Mouse (Mus musculus) forebrain, embryonic 13.5 days (tissue): ENCODE measurements around the gene Atp11b. TPM values are rescaled to one million over a fixed set of nuclear protein-coding genes. Genes with fewer than 3 reads are reported as not detected.

Experiments
- ATAC-seq: fragments of 200-750 bp; cut with Nextera tagmentation; 2 replicates; pipeline ENCODE4 v1.8.0; 2017
- H3K27ac ChIP-seq: fragments of 300-500 bp; sonication (generic); 2 replicates; pipeline ENCODE4 v1.5.1; 2015; ENCODE audit warnings: inconsistent platforms, mild to moderate bottlenecking, moderate library complexity
- H3K27me3 ChIP-seq: fragments of 300-500 bp; sonication (generic); 2 replicates; pipeline ENCODE4 v1.6.1; 2015; ENCODE audit warnings: mild to moderate bottlenecking, inconsistent platforms
- H3K36me3 ChIP-seq: fragments of 300-500 bp; sonication (generic); 2 replicates; pipeline ENCODE4 v1.6.1; 2015; ENCODE audit warnings: mild to moderate bottlenecking, inconsistent platforms; ENCODE audit not compliant: poor library complexity, severe bottlenecking
- H3K4me1 ChIP-seq: fragments of 300-500 bp; sonication (generic); 2 replicates; pipeline ENCODE4 v1.6.1; 2015; ENCODE audit warnings: inconsistent platforms
- H3K4me2 ChIP-seq: fragments of 300-500 bp; sonication (generic); 2 replicates; pipeline ENCODE4 v1.6.1; 2015; ENCODE audit warnings: inconsistent platforms, mild to moderate bottlenecking, moderate library complexity
- H3K4me3 ChIP-seq: fragments of 300-500 bp; sonication (generic); 2 replicates; pipeline ENCODE4 v1.5.1; 2015; ENCODE audit warnings: mild to moderate bottlenecking, inconsistent platforms
- H3K9ac ChIP-seq: fragments of 300-500 bp; sonication (generic); 2 replicates; pipeline ENCODE4 v1.6.1; 2015; ENCODE audit warnings: mild to moderate bottlenecking, inconsistent platforms
- H3K9me3 ChIP-seq: fragments of 300-500 bp; sonication (generic); replicated peaks from 2 replicates; pipeline ENCODE4 v1.6.1; 2016; ENCODE audit warnings: inconsistent platforms
- WGBS: fragments of 180-500 bp; shearing (Covaris S2); methylation state at CpG from one replicate; pipeline ENCODE4 v1.1.7; 2015; 5-methylcytosine and 5-hydroxymethylcytosine counted together
- polyA plus RNA-seq: library from polyadenylated mRNA; unstranded; fragments of >200 nt; fragmentation: Nextera tagmentation; extraction: Ambion mirVana; gene quantifications from 2 replicates; pipeline ENCODE4 v1.2.1, GENCODE M21; 2015

Gene Atp11b
- polyA plus RNA-seq, 1 experiment from 2014 or later, result 20.4 TPM

DNA sequence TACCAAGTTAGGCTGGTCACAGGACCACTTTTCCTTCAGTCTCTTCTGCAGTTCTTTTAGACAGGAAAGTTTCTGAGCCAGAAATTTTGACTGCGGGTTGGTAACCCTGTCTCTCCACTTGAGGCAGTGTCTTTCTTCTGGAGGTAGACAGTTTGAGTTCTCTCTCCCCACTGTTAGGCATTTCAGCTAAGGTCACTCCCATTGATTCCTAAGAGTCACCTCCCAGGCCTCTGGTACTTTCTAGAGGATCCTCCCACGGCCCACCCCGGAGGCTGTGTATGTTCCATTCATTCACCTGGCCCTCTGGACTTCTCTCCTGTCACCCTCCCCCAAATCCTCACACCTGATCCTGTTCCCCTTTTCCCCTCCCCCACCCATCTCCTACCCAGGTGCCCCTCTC lies 68.1 kb downstream of the Atp11b start:
- Histone ChIP-seq H3K36me3 (peaks cover 19% of the 10 kb centered on the region), H3K4me3 (no peak overlapping the region), H3K4me2 (no peak overlapping the region), H3K9me3 (no peaks in the 10 kb centered on the region), H3K9ac (no peak overlapping the region), H3K27ac (no peak overlapping the region), H3K4me1 (no peaks in the 10 kb centered on the region), H3K27me3 (no peaks in the 10 kb centered on the region)
- 99% methylated on average over 3 of the region's 3 CpGs for WGBS
- no peak for ATAC-seq

DNA sequence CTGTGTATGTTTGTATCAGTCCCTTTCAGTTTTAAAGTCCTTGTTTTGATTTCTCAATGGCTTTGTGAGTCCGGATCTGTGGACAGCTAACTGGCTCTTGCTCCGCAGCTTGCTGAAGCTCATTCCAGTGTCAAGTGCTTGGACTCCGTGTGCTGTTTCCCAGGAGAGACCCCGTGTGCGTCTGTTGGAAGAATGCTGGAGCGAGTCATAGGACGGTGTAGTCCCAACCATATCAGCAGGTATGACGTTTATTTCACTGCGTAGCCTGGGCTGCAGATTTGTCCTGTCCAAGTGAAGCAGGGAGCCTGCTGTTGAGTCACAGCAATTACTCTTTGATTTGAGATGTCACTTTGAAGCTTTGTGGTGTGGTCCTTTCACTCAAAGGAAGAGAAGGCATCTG lies 95.4 kb downstream of the Atp11b start:
- peaks cover 17% of the 10 kb centered on the region for H3K36me3 ChIP-seq
- no peak overlapping the region for H3K4me3 ChIP-seq
- H3K4me1 ChIP-seq, result no peaks in the 10 kb centered on the region
- no peak overlapping the region for H3K9ac ChIP-seq
- 96% methylated on average over 9 of the region's 9 CpGs for WGBS
- H3K27me3 ChIP-seq, result no peaks in the 10 kb centered on the region
- no peak overlapping the region for H3K27ac ChIP-seq
- no peak overlapping the region for H3K4me2 ChIP-seq
- no peaks in the 10 kb centered on the region for H3K9me3 ChIP-seq
- ATAC-seq, result no peak

DNA sequence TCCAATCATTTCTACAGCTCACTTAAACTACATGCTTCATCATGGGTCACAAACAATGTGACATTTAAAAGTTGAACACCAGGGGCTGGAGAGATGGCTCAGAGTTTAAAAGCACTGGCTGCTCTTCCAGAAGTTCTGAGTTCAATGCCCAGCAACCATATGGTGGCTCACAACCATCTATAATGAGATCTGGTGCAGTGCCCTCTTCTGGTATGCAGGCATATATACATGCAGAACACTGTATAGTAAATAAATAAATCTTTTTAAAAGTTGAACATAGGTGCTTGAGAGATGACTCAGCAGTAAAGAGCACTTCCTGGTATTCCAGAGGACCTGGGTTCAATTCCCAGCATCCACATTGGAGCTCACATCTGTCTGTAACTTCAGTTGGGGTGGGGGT lies 129.4 kb downstream of the Atp11b start:
- Histone ChIP-seq H3K27me3 (no peaks in the 10 kb centered on the region), H3K4me3 (no peak overlapping the region), H3K4me2 (no peak overlapping the region), H3K9me3 (peaks cover 6% of the 10 kb centered on the region; the same call in 1 of the 2 replicates), H3K9ac (no peak overlapping the region), H3K36me3 (no peaks in the 10 kb centered on the region), H3K27ac (no peak overlapping the region), H3K4me1 (no peaks in the 10 kb centered on the region)
- ATAC-seq, result no peak

DNA sequence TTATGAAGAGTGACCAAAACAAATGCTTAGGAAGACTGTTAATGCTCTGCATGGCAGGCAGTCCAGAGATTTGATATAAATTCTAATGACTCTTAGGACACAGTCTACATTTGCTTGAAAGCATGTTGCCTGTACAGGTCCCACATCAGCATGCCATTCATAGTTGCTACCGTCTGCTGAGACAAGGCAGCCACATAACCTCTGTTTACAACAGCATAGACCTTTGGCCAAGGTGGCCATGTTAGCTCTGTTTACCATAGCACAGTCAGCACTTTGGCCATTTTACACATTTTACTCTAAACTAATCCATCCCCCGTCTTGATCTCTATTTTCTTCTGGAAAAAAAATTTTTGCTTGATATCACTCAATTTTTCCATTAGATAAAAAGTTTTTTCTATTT lies 135.6 kb downstream of the Atp11b start:
- no peaks in the 10 kb centered on the region for H3K27me3 ChIP-seq
- no peaks in the 10 kb centered on the region for H3K4me1 ChIP-seq
- peaks cover 23% of the 10 kb centered on the region for H3K36me3 ChIP-seq
- H3K27ac ChIP-seq, result no peak overlapping the region
- no peak for ATAC-seq
- no peaks in the 10 kb centered on the region for H3K9me3 ChIP-seq
- 93% methylated on average over 2 of the region's 2 CpGs for WGBS
- H3K4me3 ChIP-seq, result no peak overlapping the region
- H3K4me2 ChIP-seq, result no peak overlapping the region
- no peak overlapping the region for H3K9ac ChIP-seq

DNA sequence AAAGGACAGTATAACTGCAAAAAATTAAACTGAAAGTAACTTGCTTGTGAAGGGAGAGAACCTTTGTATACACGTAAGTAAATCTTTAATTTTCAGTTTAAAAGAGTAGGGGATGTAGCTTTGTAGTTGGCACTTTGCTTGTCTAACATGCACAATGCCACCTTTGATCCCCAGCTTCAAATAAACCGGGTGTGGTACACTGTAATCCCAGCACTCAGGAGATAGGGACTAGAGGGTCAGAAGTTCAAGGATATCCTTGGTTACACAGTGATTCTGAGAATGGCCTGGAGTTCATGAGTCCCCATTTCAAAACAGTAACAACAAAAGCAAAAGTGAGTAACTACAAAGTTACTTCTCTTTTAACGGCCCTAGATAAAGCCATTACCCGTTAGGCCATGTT lies 137.2 kb downstream of the Atp11b start:
- H3K27ac ChIP-seq, result no peak overlapping the region
- ATAC-seq, result no peak

DNA sequence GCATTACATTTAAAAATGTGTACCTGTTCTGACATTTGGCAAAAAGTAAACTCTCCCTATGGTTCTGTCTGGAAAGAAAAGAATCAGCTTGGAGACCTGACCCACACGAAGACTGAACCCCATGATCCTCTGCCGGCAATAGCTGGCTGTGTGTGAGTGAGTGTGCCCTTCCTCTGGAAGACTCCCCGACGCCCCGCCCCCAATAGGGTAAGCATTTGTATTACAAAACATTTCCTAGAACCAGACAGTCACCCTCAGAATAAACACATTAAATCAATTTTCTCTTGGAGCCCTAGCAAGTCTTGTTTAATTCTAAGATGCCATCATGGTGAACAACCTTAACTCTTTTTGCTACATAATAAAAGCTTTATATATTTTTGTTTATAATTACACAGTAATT lies 139.2 kb downstream of the Atp11b start:
- no peak for ATAC-seq
- 81% methylated on average over 5 of the region's 5 CpGs for WGBS

More for the DNA sequence above, 137.2 kb downstream of the Atp11b start:
- H3K9ac ChIP-seq, result no peak overlapping the region
- H3K4me1 ChIP-seq, result no peaks in the 10 kb centered on the region
- 93% methylated on average over 4 of the region's 4 CpGs for WGBS
- H3K4me2 ChIP-seq, result no peak overlapping the region
- H3K4me3 ChIP-seq, result no peak overlapping the region
- no peaks in the 10 kb centered on the region for H3K27me3 ChIP-seq
- peaks cover 26% of the 10 kb centered on the region for H3K36me3 ChIP-seq
- no peaks in the 10 kb centered on the region for H3K9me3 ChIP-seq

DNA sequence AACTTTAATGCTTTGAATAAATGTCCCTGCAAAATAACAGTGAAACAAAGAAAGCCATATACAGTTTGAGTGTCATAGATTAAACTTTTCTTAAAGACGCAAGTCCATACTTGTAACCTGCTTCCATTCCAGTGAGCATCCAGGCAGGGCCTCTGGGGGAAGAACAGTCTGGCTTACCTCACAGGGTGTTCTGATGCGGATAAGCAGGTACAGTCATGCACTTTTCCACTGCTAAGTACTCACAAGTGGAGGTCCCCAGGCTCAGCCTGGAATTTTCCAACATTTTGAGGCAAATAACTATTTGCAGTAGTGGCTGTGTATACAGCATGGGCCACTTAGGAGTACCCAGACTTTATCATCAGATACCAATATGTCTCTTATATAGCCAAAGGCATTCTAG lies 144.0 kb downstream of the Atp11b start:
- Histone ChIP-seq H3K27me3 (no peaks in the 10 kb centered on the region), H3K4me2 (no peak overlapping the region), H3K4me3 (no peak overlapping the region), H3K9me3 (no peaks in the 10 kb centered on the region), H3K9ac (no peak overlapping the region), H3K36me3 (peaks cover 33% of the 10 kb centered on the region), H3K4me1 (no peaks in the 10 kb centered on the region), H3K27ac (no peak overlapping the region)
- ATAC-seq, result no peak
- 95% methylated on average over 2 of the region's 2 CpGs for WGBS

More for the DNA sequence above, 139.2 kb downstream of the Atp11b start:
- Histone ChIP-seq H3K27me3 (no peaks in the 10 kb centered on the region), H3K4me3 (no peak overlapping the region), H3K4me2 (no peak overlapping the region), H3K27ac (no peak overlapping the region), H3K9me3 (no peaks in the 10 kb centered on the region), H3K4me1 (no peaks in the 10 kb centered on the region), H3K9ac (no peak overlapping the region), H3K36me3 (peaks cover 33% of the 10 kb centered on the region)

DNA sequence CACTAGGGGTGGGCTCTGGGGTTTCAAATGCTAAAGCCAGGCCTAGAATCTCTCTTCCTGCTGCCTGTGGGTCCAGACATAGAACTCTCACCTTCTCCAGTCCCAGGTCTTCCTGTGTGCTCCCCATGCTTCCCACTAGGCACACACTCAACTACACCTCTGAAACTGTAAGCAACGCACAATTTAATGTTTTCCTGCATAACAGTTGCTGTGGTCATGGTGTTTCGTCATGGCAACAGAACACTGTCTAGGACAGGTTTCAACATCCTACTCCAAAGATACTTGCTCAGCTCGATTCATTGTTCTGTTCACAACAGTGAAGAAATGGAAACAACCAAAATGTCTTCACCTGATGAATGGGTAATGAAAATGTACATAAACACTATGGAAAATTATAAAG lies 145.2 kb downstream of the Atp11b start:
- 98% methylated on average over 3 of the region's 3 CpGs for WGBS
- Histone ChIP-seq H3K9ac (no peak overlapping the region), H3K4me3 (no peak overlapping the region), H3K36me3 (peaks cover 37% of the 10 kb centered on the region), H3K9me3 (no peaks in the 10 kb centered on the region), H3K27me3 (no peaks in the 10 kb centered on the region), H3K27ac (no peak overlapping the region), H3K4me2 (no peak overlapping the region), H3K4me1 (no peaks in the 10 kb centered on the region)
- no peak for ATAC-seq

DNA sequence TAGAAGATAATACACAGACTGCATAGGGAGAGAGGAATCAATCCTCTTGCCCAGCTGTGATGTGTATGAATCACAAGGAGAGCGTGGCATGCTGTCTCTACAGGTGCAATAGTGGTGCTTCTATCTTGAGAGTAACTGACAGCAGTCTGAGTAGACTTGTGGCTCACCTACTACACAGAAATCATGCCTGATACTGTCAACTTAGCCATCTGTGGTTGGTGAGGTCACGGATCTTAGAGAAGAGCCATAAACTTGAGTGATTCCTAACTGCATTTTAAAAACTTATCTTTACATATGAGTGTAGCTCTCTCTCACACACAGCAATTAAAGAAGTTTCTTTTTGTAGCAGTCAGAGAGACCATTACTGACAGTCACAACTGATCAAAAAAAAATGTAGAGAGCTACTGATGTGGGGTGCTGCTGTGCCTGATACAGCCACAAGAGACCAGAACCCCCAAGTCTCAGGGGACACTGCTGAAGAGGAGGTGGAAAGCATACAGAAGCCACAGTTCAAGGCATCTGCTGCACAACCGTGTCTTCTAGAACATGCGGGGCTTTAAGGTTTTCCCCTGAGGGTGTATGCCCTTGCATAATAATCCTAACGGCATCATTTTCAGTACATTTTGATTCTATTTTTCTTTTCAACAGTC lies 146.8 kb downstream of the Atp11b start:
- H3K36me3 ChIP-seq, result peaks cover 44% of the 10 kb centered on the region
- WGBS, result 91% methylated on average over 5 of the region's 5 CpGs
- no peak overlapping the region for H3K9ac ChIP-seq
- no peaks in the 10 kb centered on the region for H3K9me3 ChIP-seq
- H3K27ac ChIP-seq, result no peak overlapping the region
- H3K4me3 ChIP-seq, result no peak overlapping the region
- H3K27me3 ChIP-seq, result no peaks in the 10 kb centered on the region
- no peak overlapping the region for H3K4me2 ChIP-seq
- H3K4me1 ChIP-seq, result no peaks in the 10 kb centered on the region
- no peak for ATAC-seq

Other genes starting within 250 kb of the Atp11b start
- 114 and 127 TPM in 2 replicates for gene Dcun1d1, start 183.3 kb downstream of the Atp11b start, polyA plus RNA-seq
- 33.8 and 34.7 TPM in 2 replicates for gene Mccc1, start 246.6 kb downstream of the Atp11b start, polyA plus RNA-seq